In the genomic region with DNA sequence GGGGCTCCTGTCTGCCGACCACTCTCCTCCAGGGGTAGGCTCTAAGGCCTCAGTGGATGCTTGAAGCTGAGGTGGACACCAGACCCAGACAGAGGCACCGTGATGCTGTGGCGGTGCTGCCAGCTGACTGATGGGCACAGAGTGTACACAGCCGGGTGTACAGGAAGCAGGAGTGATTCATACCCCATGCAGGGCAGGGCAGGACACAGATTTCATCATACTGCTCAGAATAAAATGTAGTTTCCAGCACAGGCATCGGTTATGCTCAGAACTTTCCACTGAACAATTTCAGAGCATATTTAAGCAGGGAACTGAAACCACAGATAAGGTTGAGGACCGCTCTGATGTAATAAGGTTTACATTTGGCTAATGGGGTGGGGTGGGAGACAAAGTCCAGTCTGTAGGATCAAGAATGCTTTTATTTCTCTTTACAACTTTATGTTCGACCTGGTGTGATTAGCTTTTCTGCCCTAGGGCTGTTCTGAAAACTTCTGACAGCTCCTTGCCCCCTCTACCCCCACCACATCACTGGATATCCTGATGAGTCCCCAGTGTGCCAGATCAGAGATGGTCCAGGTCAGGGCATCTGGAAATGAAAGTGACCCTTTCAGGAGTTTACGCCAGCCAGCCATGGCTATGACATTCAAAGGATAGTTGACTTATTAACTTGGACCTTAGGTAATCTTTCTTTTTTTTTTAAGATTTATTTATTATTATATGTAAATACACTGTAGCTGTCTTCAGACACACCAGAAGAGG, we compare ENCODE assay signal across 9 mouse cellular contexts. TPM values are rescaled to one million over a fixed set of nuclear protein-coding genes. Genes with fewer than 3 reads are reported as not detected.
DNase-seq lines count a peak whose midpoint lies in the region; ATAC-seq and TF ChIP-seq lines count a peak whose summit lies in the region.
"Had no signal": no experiment of that assay in that cellular context is flagged by ENCODE, and none has a peak within 500 bp of the region (broad histone marks: within the 10 kb centered on the region; RNA-seq: fewer than 3 reads in every experiment).

No protein-coding gene starts in this region.

- H3K27me3 ChIP-seq in midbrain, embryonic 10.5 days (ENCODE audit: low read depth, poor library complexity, severe bottlenecking): peaks cover 17% of the 10 kb centered on the region; the same call in 1 of the 2 replicates
- H3K27me3 ChIP-seq in midbrain, embryonic 15.5 days (replicated peaks): no peaks in the 10 kb centered on the region
- no peaks in the 10 kb centered on the region for H3K27me3 ChIP-seq in intestine, postnatal 0 days (replicated peaks; ENCODE audit: control insufficient read depth, insufficient read depth, low read length)

- no peak overlapping the region for H3K4me3 ChIP-seq in midbrain, embryonic 10.5 days
- H3K4me3 ChIP-seq in midbrain, embryonic 15.5 days: no peak overlapping the region
- H3K4me3 ChIP-seq in intestine, postnatal 0 days (ENCODE audit: low read depth, low read length): no peak overlapping the region
- H3K4me3 ChIP-seq: midbrain, embryonic 12.5 days had no signal

- TF ChIP-seq CTCF in intestine, postnatal 0 days (IDR thresholded peaks at IDR 0.05; ENCODE audit: low read depth): no peak

- H3K36me3 ChIP-seq in midbrain, embryonic 10.5 days: no peaks in the 10 kb centered on the region
- no peaks in the 10 kb centered on the region for H3K36me3 ChIP-seq in midbrain, embryonic 15.5 days (replicated peaks)
- H3K36me3 ChIP-seq in intestine, postnatal 0 days (ENCODE audit: control insufficient read depth, insufficient read depth): no peaks in the 10 kb centered on the region
- H3K36me3 ChIP-seq: midbrain, embryonic 12.5 days had no signal

- DNase-seq in midbrain, embryonic 10.5 days (ENCODE audit: low spot score): no peak
- DNase-seq in adrenal gland, postnatal 25 days: peak; percentile 43
- peak; percentile 87 for DNase-seq in lung, postnatal 25 days (ENCODE audit: low spot score)
- DNase-seq in left cerebral cortex, postnatal 36 days (ENCODE audit: low spot score in 2 of 2): no peak
- no peak for DNase-seq in layer of hippocampus, postnatal 14 days (ENCODE audit: low spot score in 2 of 2)

- H3K27ac ChIP-seq in midbrain, embryonic 10.5 days (replicated peaks): peak overlapping the region; percentile 74
- no peak overlapping the region for H3K27ac ChIP-seq in midbrain, embryonic 15.5 days
- no peak overlapping the region for H3K27ac ChIP-seq in intestine, postnatal 0 days (ENCODE audit: low read depth, low read length)
- H3K27ac ChIP-seq: midbrain, embryonic 12.5 days had no signal

- H3K4me1 ChIP-seq in midbrain, embryonic 10.5 days: peaks cover 32% of the 10 kb centered on the region
- no peaks in the 10 kb centered on the region for H3K4me1 ChIP-seq in midbrain, embryonic 15.5 days
- H3K4me1 ChIP-seq in intestine, postnatal 0 days (replicated peaks; ENCODE audit: control insufficient read depth, insufficient read depth, low read length): peaks cover 5% of the 10 kb centered on the region; the same call in 1 of the 2 replicates

- no peak for ATAC-seq in midbrain, embryonic 15.5 days (replicated peaks)
- peak; percentile 84 for ATAC-seq in intestine, postnatal 0 days
- ATAC-seq in activated CD4-positive, CD25-positive, alpha-beta regulatory T cell, adult 4 months: no peak

- H3K9ac ChIP-seq in midbrain, embryonic 15.5 days: no peak overlapping the region
- no peak overlapping the region for H3K9ac ChIP-seq in intestine, postnatal 0 days (ENCODE audit: low read depth, low read length)
- H3K9ac ChIP-seq: midbrain, embryonic 12.5 days had no signal

- intact Hi-C loops in left cerebral cortex, postnatal 36 days (cut with DNase I): no loop called here

- H3K9me3 ChIP-seq in midbrain, embryonic 10.5 days (replicated peaks): no peaks in the 10 kb centered on the region
- H3K9me3 ChIP-seq in midbrain, embryonic 15.5 days: no peaks in the 10 kb centered on the region
- no peaks in the 10 kb centered on the region for H3K9me3 ChIP-seq in intestine, postnatal 0 days (ENCODE audit: control insufficient read depth)
- H3K9me3 ChIP-seq: midbrain, embryonic 12.5 days had no signal

- WGBS in midbrain, embryonic 10.5 days: 87% methylated on average over 8 of the region's 8 CpGs
- WGBS in midbrain, embryonic 15.5 days: 84% methylated on average over 8 of the region's 8 CpGs
- 33% methylated on average over 8 of the region's 8 CpGs for WGBS in intestine, postnatal 0 days

- H3K4me2 ChIP-seq in midbrain, embryonic 15.5 days: no peak overlapping the region
- H3K4me2 ChIP-seq in intestine, postnatal 0 days (replicated peaks; ENCODE audit: low read depth): peak overlapping the region; percentile 48
- H3K4me2 ChIP-seq: midbrain, embryonic 12.5 days had no signal

RNA-seq across cellular contexts. Expression of a gene that starts 29.4 kb away (rescaled TPM):
- polyA plus RNA-seq in midbrain, embryonic 10.5 days (2016; fragmentation: Nextera tagmentation; extraction: Ambion mirVana): 0.10 TPM in 1 of 2 replicates, not detected in the other
- polyA plus RNA-seq in midbrain, embryonic 15.5 days (2015; fragmentation: Nextera tagmentation; extraction: Ambion mirVana): not detected in 2 replicates
- not detected in 2 replicates for total RNA-seq in adrenal gland, postnatal 25 days (2021)
- polyA plus RNA-seq in intestine, postnatal 0 days (2015; fragmentation: Nextera tagmentation; extraction: Ambion mirVana): not detected in 2 replicates
- under 1 TPM in 1 of 2 experiments, not detected in 1; 0.21 TPM for polyA plus RNA-seq in activated CD4-positive, CD25-positive, alpha-beta regulatory T cell, adult 4 months (2017; shearing (Covaris generic))
- not detected for total RNA-seq in left cerebral cortex, postnatal 36 days (2021)
- total RNA-seq in layer of hippocampus, postnatal 14 days (2021): not detected

Comparison
In these comparisons a context has a peak if more than half of its experiments do, and no peak if none do; other contexts are left out.
1. DNase-seq: peak in adrenal gland, postnatal 25 days (single experiment) and lung, postnatal 25 days (single experiment); none in midbrain, embryonic 10.5 days (single experiment), left cerebral cortex, postnatal 36 days (0 of 2) and layer of hippocampus, postnatal 14 days (0 of 2).